Mouse (Mus musculus): ENCODE data around the gene Duox1. TPM values are rescaled to one million over a fixed set of nuclear protein-coding genes. Genes with fewer than 3 reads are reported as not detected.

The Duox1 gene
- polyA plus RNA-seq, 1 experiment: 0.10 TPM

DNA sequence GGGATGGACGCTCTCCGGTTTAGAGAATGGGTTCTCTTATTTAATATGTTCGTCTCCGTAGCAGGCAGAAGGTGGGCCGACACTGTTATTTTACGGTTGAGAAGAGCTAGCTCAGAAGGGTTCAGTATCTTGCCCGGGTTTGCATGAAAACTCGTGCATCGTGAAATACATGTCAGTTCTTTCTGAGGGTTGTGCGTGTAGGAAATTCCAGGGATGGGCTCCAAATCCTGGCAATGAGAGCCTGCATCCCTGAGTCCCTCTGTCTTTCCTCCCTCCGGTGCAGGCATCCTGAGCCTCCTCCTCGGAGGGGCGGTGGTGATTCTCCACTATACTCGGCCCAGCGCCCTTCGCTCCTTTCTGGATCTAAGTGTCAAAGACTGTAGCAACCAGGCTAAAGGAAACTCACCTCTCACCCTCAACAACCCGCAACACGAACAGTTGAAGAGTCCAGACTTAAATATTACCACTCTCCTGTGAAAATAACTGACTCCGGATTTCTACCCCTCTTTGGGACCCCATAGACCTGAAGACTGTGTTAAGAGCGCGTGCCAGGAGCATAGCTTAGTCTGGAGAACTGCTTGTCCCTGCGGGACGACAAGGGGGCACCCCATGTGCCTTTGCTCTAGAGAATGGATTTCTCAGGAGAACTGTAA is 13.4 kb upstream of the Duox1 start:
- Histone ChIP-seq H3ac (ENCODE audit: control insufficient read depth, insufficient read length) (no peak overlapping the region), H3K4me2 (ENCODE audit: low read depth) (no peak overlapping the region), H3K4me3 (no peak overlapping the region), H3K27me3 (ENCODE audit: control insufficient read depth, insufficient read depth, insufficient read length) (peaks cover 11% of the 10 kb centered on the region), H3K79me2 (ENCODE audit: control insufficient read depth, insufficient read depth) (no peaks in the 10 kb centered on the region), H3K36me3 (ENCODE audit: control insufficient read depth, insufficient read depth) (no peaks in the 10 kb centered on the region)
- TF ChIP-seq SRF (IDR thresholded peaks at IDR 0.05; ENCODE audit: control insufficient read depth, insufficient read length, low read depth) (no peak), TCF3 (IDR thresholded peaks at IDR 0.05; ENCODE audit: insufficient read length, low read depth) (no peak), MAX (IDR thresholded peaks at IDR 0.05; ENCODE audit: low read depth) (no peak), REST (IDR thresholded peaks at IDR 0.05; ENCODE audit: insufficient read depth, insufficient read length) (no peak), E2F4 (IDR thresholded peaks at IDR 0.05; ENCODE audit: insufficient read depth) (no peak), USF1 (IDR thresholded peaks at IDR 0.05; ENCODE audit: low read depth) (no peak)

- TF ChIP-seq E2F4 (IDR thresholded peaks at IDR 0.05; ENCODE audit: insufficient read depth) (no peak), SRF (IDR thresholded peaks at IDR 0.05; ENCODE audit: control insufficient read depth, insufficient read length, low read depth) (no peak), MYOG (IDR thresholded peaks at IDR 0.05; ENCODE audit: control insufficient read depth in 1 of 3, insufficient read depth in 1 of 3, insufficient read length in 2 of 3, low read depth in 2 of 3) (no peak), CEBPB (IDR thresholded peaks at IDR 0.05; ENCODE audit: insufficient read depth, poor library complexity, severe bottlenecking) (no peak), MAX (IDR thresholded peaks at IDR 0.05; ENCODE audit: low read depth) (no peak), TCF3 (IDR thresholded peaks at IDR 0.05; ENCODE audit: insufficient read length, low read depth) (no peak), REST (IDR thresholded peaks at IDR 0.05; ENCODE audit: insufficient read depth, insufficient read length) (no peak)
- H3K27me3 ChIP-seq (ENCODE audit: control insufficient read depth, insufficient read depth, insufficient read length): peaks cover 4% of the 10 kb centered on the region
- no peak overlapping the region for H3K4me2 ChIP-seq (ENCODE audit: low read depth)
- no peak overlapping the region for H3ac ChIP-seq (ENCODE audit: control insufficient read depth, insufficient read length)
- H3K79me2 ChIP-seq (ENCODE audit: control insufficient read depth, insufficient read depth): no peaks in the 10 kb centered on the region
- H3K4me3 ChIP-seq: no peak overlapping the region
- H3K36me3 ChIP-seq (ENCODE audit: control insufficient read depth, insufficient read depth): no peaks in the 10 kb centered on the region
Measured at GRCm38 (mm10) chr2:122302574-122303241, 12.8 kb upstream of the Duox1 start.

GRCm38 (mm10) chr2:122304544-122304943 is 10.9 kb upstream of the Duox1 start:
- no peaks in the 10 kb centered on the region for H3K27me3 ChIP-seq (ENCODE audit: control insufficient read depth, insufficient read depth, insufficient read length)

GRCm38 (mm10) chr2:122305097-122305892 is 10.2 kb upstream of the Duox1 start:
- Histone ChIP-seq H3K79me2 (ENCODE audit: control insufficient read depth, insufficient read depth) (no peaks in the 10 kb centered on the region), H3K27me3 (ENCODE audit: control insufficient read depth, insufficient read depth, insufficient read length) (no peaks in the 10 kb centered on the region), H3ac (ENCODE audit: control insufficient read depth, insufficient read length) (no peak overlapping the region), H3K4me3 (no peak overlapping the region), H3K36me3 (ENCODE audit: control insufficient read depth, insufficient read depth) (no peaks in the 10 kb centered on the region), H3K4me2 (ENCODE audit: low read depth) (peak overlapping the region; percentile 93)
- no peak for TF ChIP-seq E2F4 (IDR thresholded peaks at IDR 0.05; ENCODE audit: insufficient read depth)
- no peak for TF ChIP-seq REST (IDR thresholded peaks at IDR 0.05; ENCODE audit: insufficient read depth, insufficient read length)
- TF ChIP-seq MAX (IDR thresholded peaks at IDR 0.05; ENCODE audit: low read depth): no peak
- TF ChIP-seq TCF12 (IDR thresholded peaks at IDR 0.05; ENCODE audit: insufficient read depth, poor library complexity, severe bottlenecking): peak; percentile 89
- TF ChIP-seq POLR2AphosphoS2 (IDR thresholded peaks at IDR 0.05; ENCODE audit: insufficient read length, low read depth): no peak
- TF ChIP-seq USF1 (IDR thresholded peaks at IDR 0.05; ENCODE audit: low read depth): no peak
- TF ChIP-seq MYOD1 (IDR thresholded peaks at IDR 0.05; ENCODE audit: control insufficient read depth in 1 of 3, insufficient read length in 2 of 3, low read depth in 2 of 3): peak; percentile 23 to 97 (median 97)
- no peak for TF ChIP-seq POLR2A (IDR thresholded peaks at IDR 0.05; ENCODE audit: insufficient read length, low read depth)
- TF ChIP-seq CEBPB (IDR thresholded peaks at IDR 0.05; ENCODE audit: insufficient read depth, poor library complexity, severe bottlenecking): no peak
- TF ChIP-seq SRF (IDR thresholded peaks at IDR 0.05; ENCODE audit: control insufficient read depth, insufficient read length, low read depth): no peak
- TF ChIP-seq MYOG (IDR thresholded peaks at IDR 0.05; ENCODE audit: control insufficient read depth in 1 of 3, insufficient read depth in 1 of 3, insufficient read length in 2 of 3, low read depth in 2 of 3): peak; percentile 64 to 98 (median 93)
- TF ChIP-seq TCF3 (IDR thresholded peaks at IDR 0.05; ENCODE audit: insufficient read length, low read depth): peak; percentile 91

More at GRCm38 (mm10) chr2:122304544-122304943, 10.9 kb upstream of the Duox1 start:
- Histone ChIP-seq H3ac (ENCODE audit: control insufficient read depth, insufficient read length) (no peak overlapping the region), H3K79me2 (ENCODE audit: control insufficient read depth, insufficient read depth) (no peaks in the 10 kb centered on the region), H3K4me3 (no peak overlapping the region), H3K4me2 (ENCODE audit: low read depth) (peak overlapping the region; percentile 93), H3K36me3 (ENCODE audit: control insufficient read depth, insufficient read depth) (no peaks in the 10 kb centered on the region)
- peak in 2 of 3 experiments; percentile 46 to 78 for TF ChIP-seq MYOG (IDR thresholded peaks at IDR 0.05; ENCODE audit: control insufficient read depth in 1 of 3, insufficient read depth in 1 of 3, insufficient read length in 2 of 3, low read depth in 2 of 3)
- peak in 2 of 3 experiments; percentile 68 to 79 for TF ChIP-seq MYOD1 (IDR thresholded peaks at IDR 0.05; ENCODE audit: control insufficient read depth in 1 of 3, insufficient read length in 2 of 3, low read depth in 2 of 3)
- no peak for TF ChIP-seq TCF3 (IDR thresholded peaks at IDR 0.05; ENCODE audit: insufficient read length, low read depth)

Data from myocyte (in vitro differentiated cells).